Mouse (Mus musculus) midbrain, embryonic 14.5 days (tissue): ENCODE measurements around the gene Ppp1r1b. TPM values are rescaled to one million over a fixed set of nuclear protein-coding genes. Genes with fewer than 3 reads are reported as not detected.
A peak's percentile ranks its signal among the peaks of the same experiment; 100 is the strongest.

ENCODE experiments used
- ATAC-seq: fragments of 200-750 bp; cut with Nextera tagmentation; 2 replicates; pipeline ENCODE4 v1.8.0; 2017; ENCODE audit warnings: moderate number of reproducible peaks, moderate library complexity; ENCODE audit not compliant: low FRiP score, low TSS enrichment
- DNase-seq: peaks from one replicate; pipeline ENCODE4 v3.0.0-alpha.2; 2015
- H3K27ac ChIP-seq: fragments of 300-500 bp; sonication (generic); replicated peaks from 2 replicates; pipeline ENCODE4 v1.5.1; 2014; ENCODE audit warnings: mild to moderate bottlenecking, low read depth, low read length, moderate library complexity
- H3K27me3 ChIP-seq: fragments of 300-500 bp; sonication (generic); 2 replicates; pipeline ENCODE4 v1.6.1; 2014; ENCODE audit warnings: low read length, control low read depth, mixed read lengths; ENCODE audit not compliant: control insufficient read depth, insufficient read depth
- H3K36me3 ChIP-seq: fragments of 300-500 bp; sonication (generic); 2 replicates; pipeline ENCODE4 v1.6.1; 2014; ENCODE audit warnings: low read length, control low read depth; ENCODE audit not compliant: control insufficient read depth, insufficient read depth
- H3K4me1 ChIP-seq: fragments of 300-500 bp; sonication (generic); 2 replicates; pipeline ENCODE4 v1.6.1; 2014; ENCODE audit warnings: mild to moderate bottlenecking, antibody characterized with exemption, low read length, control low read depth; ENCODE audit not compliant: control insufficient read depth, insufficient read depth
- H3K4me2 ChIP-seq: fragments of 300-500 bp; sonication (generic); 2 replicates; pipeline ENCODE4 v1.6.1; 2014; ENCODE audit warnings: mild to moderate bottlenecking, low read length, moderate library complexity
- H3K4me3 ChIP-seq: fragments of 300-500 bp; sonication (generic); replicated peaks from 2 replicates; pipeline ENCODE4 v1.5.1; 2014; ENCODE audit warnings: low read depth, low read length
- H3K9ac ChIP-seq: fragments of 300-500 bp; sonication (generic); replicated peaks from 2 replicates; pipeline ENCODE4 v1.6.1; 2014; ENCODE audit warnings: mild to moderate bottlenecking, low read length, moderate library complexity
- H3K9me3 ChIP-seq: fragments of 300-500 bp; sonication (generic); 2 replicates; pipeline ENCODE4 v1.6.1; 2016; ENCODE audit warnings: low read length, control low read depth, mixed read lengths; ENCODE audit not compliant: control insufficient read depth
- WGBS: fragments of 180-500 bp; shearing (Covaris S2); extraction: QIAGEN DNeasy Blood & Tissue Kit; methylation state at CpG from one replicate; pipeline ENCODE4 v1.1.7; 2014; 5-methylcytosine and 5-hydroxymethylcytosine counted together
- polyA plus RNA-seq: library from polyadenylated mRNA; unstranded; fragments of >200 nt; fragmentation: Nextera tagmentation; extraction: Ambion mirVana; gene quantifications from 2 replicates; pipeline ENCODE4 v1.2.1, GENCODE M21; 2014

Gene Ppp1r1b
- polyA plus RNA-seq, 1 experiment from 2014 or later, result 0.95 TPM

- ATAC-seq (no peak), DNase-seq (no peak)
- H3K9me3 ChIP-seq, result no peaks in the 10 kb centered on the region
- no peaks in the 10 kb centered on the region for H3K27me3 ChIP-seq
- H3K4me3 ChIP-seq, result no peak overlapping the region
- no peak overlapping the region for H3K9ac ChIP-seq
- no peak overlapping the region for H3K27ac ChIP-seq
- H3K4me2 ChIP-seq, result no peak overlapping the region
- 87% methylated on average over 2 of the region's 2 CpGs for WGBS
- H3K36me3 ChIP-seq, result peaks cover 10% of the 10 kb centered on the region
- H3K4me1 ChIP-seq, result peaks cover 14% of the 10 kb centered on the region
Measured at GRCm38 (mm10) chr11:98370588-98370987, 22.4 kb downstream of the Ppp1r1b start.

DNA sequence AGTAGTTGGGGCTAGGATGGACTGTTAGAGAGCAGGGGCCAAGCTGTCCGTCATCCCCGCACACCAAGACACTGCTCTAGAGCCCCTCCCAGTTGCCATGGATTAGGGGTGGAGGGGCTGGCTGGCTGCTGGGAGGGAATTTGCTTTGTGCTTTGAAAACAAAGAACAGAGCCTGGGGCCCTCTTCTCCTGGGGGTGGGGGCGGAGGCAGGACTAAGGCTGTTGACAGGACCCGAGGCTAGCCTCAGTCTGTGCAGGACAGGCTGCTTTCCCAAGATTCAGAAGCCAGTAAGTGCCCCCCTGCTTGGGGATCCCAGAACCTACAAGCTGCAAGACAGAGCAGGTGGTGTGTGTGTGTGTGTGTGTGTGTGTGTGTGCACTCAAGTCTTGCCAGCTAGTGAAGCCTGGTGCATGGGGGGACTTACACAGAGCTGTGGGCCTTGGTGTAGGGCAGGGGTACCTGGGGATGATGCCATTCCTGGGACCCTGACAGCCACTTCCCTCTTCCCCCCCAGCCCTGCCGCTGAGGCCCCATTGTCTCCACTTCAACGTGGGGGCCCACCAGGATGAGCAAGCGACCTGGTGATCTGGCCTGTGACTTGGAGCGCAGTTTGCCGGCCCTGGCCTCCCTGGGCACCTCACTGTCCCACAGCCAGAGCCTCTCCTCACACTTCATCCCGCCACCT lies 23.5 kb downstream of the Ppp1r1b start:
- no peaks in the 10 kb centered on the region for H3K27me3 ChIP-seq
- H3K9me3 ChIP-seq, result no peaks in the 10 kb centered on the region
- H3K27ac ChIP-seq, result peak overlapping the region; percentile 46
- H3K9ac ChIP-seq, result 0 out of 2 replicates have a peak overlapping the region, but pooled peaks have one; percentile 12
- peak; percentile 63 for ATAC-seq
- WGBS, result 15% methylated on average over 10 of the region's 10 CpGs
- peaks cover 14% of the 10 kb centered on the region for H3K4me1 ChIP-seq
- DNase-seq, result peak; percentile 66
- no peak overlapping the region for H3K4me3 ChIP-seq
- H3K4me2 ChIP-seq, result peak overlapping the region; percentile 25
- peaks cover 21% of the 10 kb centered on the region for H3K36me3 ChIP-seq

GRCm38 (mm10) chr11:98372406-98372805 lies 24.2 kb downstream of the Ppp1r1b start:
- DNase-seq (peak; percentile 86), ATAC-seq (no peak)
- H3K27ac ChIP-seq, result no peak overlapping the region
- H3K9me3 ChIP-seq, result no peaks in the 10 kb centered on the region
- H3K9ac ChIP-seq, result no peak overlapping the region
- H3K4me3 ChIP-seq, result no peak overlapping the region
- H3K36me3 ChIP-seq, result peaks cover 28% of the 10 kb centered on the region
- WGBS, result 6% methylated on average over 2 of the region's 2 CpGs
- H3K4me2 ChIP-seq, result peak overlapping the region; percentile 25; the same call in 1 of the 2 replicates
- peaks cover 14% of the 10 kb centered on the region for H3K4me1 ChIP-seq
- H3K27me3 ChIP-seq, result no peaks in the 10 kb centered on the region

DNA sequence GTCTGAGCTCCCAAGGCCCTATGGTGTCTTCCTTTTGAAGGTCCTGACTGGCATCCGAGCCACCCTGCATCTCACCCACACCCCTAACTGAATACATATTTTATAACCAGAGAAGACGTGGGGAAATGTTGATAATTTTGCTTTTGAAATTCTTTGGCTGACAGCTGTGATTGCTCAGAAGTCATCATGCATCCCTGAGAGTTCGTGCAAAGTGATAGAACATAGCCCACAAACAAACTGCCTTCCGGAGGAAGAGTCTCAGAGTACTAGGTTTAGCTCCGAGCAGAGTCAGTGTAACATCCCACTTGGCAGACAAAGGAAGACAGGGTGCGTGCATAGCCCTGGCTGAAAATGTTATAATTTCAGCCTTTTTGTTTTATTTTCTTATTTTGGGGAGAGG lies 25.0 kb downstream of the Ppp1r1b start:
- 93% methylated on average over 6 of the region's 6 CpGs for WGBS
- peaks cover 14% of the 10 kb centered on the region for H3K4me1 ChIP-seq
- H3K27ac ChIP-seq, result no peak overlapping the region
- DNase-seq (no peak), ATAC-seq (no peak)
- H3K27me3 ChIP-seq, result no peaks in the 10 kb centered on the region
- H3K36me3 ChIP-seq, result peaks cover 37% of the 10 kb centered on the region
- H3K4me3 ChIP-seq, result no peak overlapping the region
- H3K9ac ChIP-seq, result no peak overlapping the region
- no peak overlapping the region for H3K4me2 ChIP-seq
- H3K9me3 ChIP-seq, result no peaks in the 10 kb centered on the region

GRCm38 (mm10) chr11:98374266-98374665 lies 26.1 kb downstream of the Ppp1r1b start:
- no peak for ATAC-seq
- no peak for DNase-seq
- H3K4me3 ChIP-seq, result no peak overlapping the region
- peaks cover 47% of the 10 kb centered on the region for H3K36me3 ChIP-seq
- H3K27ac ChIP-seq, result no peak overlapping the region
- H3K9ac ChIP-seq, result no peak overlapping the region
- H3K9me3 ChIP-seq, result no peaks in the 10 kb centered on the region
- WGBS, result 81% methylated on average over 8 of the region's 8 CpGs
- peaks cover 14% of the 10 kb centered on the region for H3K4me1 ChIP-seq
- no peak overlapping the region for H3K4me2 ChIP-seq
- H3K27me3 ChIP-seq, result no peaks in the 10 kb centered on the region

GRCm38 (mm10) chr11:98376756-98377155 lies 28.6 kb downstream of the Ppp1r1b start:
- ATAC-seq, result no peak

DNA sequence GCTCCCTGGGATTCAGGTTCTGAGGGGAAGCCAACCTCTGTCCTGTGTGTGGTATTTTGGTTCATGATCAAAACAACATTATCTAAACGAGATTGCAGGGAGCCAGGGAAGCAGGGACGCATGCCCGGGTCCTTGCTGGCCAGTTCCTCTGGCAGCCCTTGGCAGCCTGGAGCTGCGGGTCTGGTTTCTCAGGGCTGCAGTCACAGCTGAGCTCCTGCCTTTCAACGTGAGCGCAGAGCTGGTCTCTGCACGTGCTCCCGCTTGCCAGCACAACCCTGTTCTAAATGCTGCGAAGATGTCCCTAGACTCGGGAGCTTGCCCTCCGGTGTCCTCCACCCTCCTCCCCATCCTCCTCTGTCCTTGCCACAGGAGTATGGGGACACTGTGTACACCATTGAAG lies 29.6 kb downstream of the Ppp1r1b start:
- H3K4me2 ChIP-seq, result no peak overlapping the region
- no peak overlapping the region for H3K9ac ChIP-seq
- H3K27me3 ChIP-seq, result no peaks in the 10 kb centered on the region
- ATAC-seq (no peak), DNase-seq (no peak)
- H3K4me1 ChIP-seq, result no peaks in the 10 kb centered on the region
- 89% methylated on average over 11 of the region's 11 CpGs for WGBS
- peaks cover 64% of the 10 kb centered on the region for H3K36me3 ChIP-seq
- no peak overlapping the region for H3K4me3 ChIP-seq
- H3K9me3 ChIP-seq, result no peaks in the 10 kb centered on the region
- no peak overlapping the region for H3K27ac ChIP-seq

More at GRCm38 (mm10) chr11:98376756-98377155, 28.6 kb downstream of the Ppp1r1b start:
- H3K4me2 ChIP-seq, result no peak overlapping the region
- WGBS, result 74% methylated on average over 5 of the region's 5 CpGs
- no peak overlapping the region for H3K9ac ChIP-seq
- H3K9me3 ChIP-seq, result no peaks in the 10 kb centered on the region
- H3K27me3 ChIP-seq, result no peaks in the 10 kb centered on the region
- H3K36me3 ChIP-seq, result peaks cover 64% of the 10 kb centered on the region
- peaks cover 3% of the 10 kb centered on the region for H3K4me1 ChIP-seq
- no peak overlapping the region for H3K27ac ChIP-seq
- DNase-seq, result no peak
- H3K4me3 ChIP-seq, result no peak overlapping the region

DNA sequence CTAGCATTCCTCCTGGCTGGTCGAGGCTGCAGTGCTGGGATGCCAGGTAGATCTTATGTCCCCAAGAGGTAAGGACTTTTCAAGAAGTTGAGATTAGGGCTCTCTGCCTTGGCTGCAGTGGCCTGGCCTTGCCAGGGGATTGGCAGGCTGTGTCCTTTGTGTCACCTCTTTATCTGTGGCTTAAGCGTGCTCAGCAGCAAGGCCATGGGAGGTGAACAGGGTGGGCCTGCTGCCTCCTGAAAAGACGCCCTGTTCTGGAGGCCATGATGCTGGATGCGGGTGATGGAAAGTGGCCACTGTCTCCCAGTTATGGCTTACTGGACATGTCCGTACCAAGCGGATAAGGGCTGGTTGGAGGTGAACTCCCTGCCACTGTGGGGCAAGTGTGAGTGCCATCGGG lies 31.2 kb downstream of the Ppp1r1b start:
- no peak for ATAC-seq
- no peak overlapping the region for H3K4me2 ChIP-seq
- no peaks in the 10 kb centered on the region for H3K9me3 ChIP-seq
- H3K4me3 ChIP-seq, result no peak overlapping the region
- H3K9ac ChIP-seq, result no peak overlapping the region
- peaks cover 64% of the 10 kb centered on the region for H3K36me3 ChIP-seq
- 91% methylated on average over 7 of the region's 7 CpGs for WGBS
- no peaks in the 10 kb centered on the region for H3K4me1 ChIP-seq
- no peak for DNase-seq
- H3K27ac ChIP-seq, result no peak overlapping the region
- H3K27me3 ChIP-seq, result no peaks in the 10 kb centered on the region

GRCm38 (mm10) chr11:98380106-98380505 lies 31.9 kb downstream of the Ppp1r1b start:
- peak; percentile 53 for DNase-seq
- no peak overlapping the region for H3K4me3 ChIP-seq
- H3K27me3 ChIP-seq, result no peaks in the 10 kb centered on the region
- ATAC-seq, result no peak
- H3K9me3 ChIP-seq, result no peaks in the 10 kb centered on the region
- H3K36me3 ChIP-seq, result peaks cover 58% of the 10 kb centered on the region
- WGBS, result 83% methylated on average over 6 of the region's 6 CpGs
- no peak overlapping the region for H3K4me2 ChIP-seq
- H3K27ac ChIP-seq, result no peak overlapping the region
- no peaks in the 10 kb centered on the region for H3K4me1 ChIP-seq
- no peak overlapping the region for H3K9ac ChIP-seq
